Mouse (Mus musculus): ENCODE measurements around the gene Tacc2.
A peak's percentile ranks its signal among the peaks of the same experiment; 100 is the strongest.
"Not testable (repeated sequence)": the region's sequence is repeated elsewhere in the genome, so short reads cannot be mapped to it uniquely, and the experiment has no call there.

Gene Tacc2

GRCm38 (mm10) chr7:130577388-130578003 lies at the start of gene Tacc2:
TSS of gene Tacc2 (plus strand) at chr7:130577438.
- DNase-seq (ENCODE audit: low spot score in 2 of 2), result no peak

- DNase-seq (ENCODE audit: low spot score in 2 of 2), result not testable (repeated sequence)
These were observed 46.1 kb upstream of the Tacc2 start for GRCm38 (mm10) chr7:130531138-130531537.

GRCm38 (mm10) chr7:130533316-130534260 lies 43.6 kb upstream of the Tacc2 start:
- DNase-seq (ENCODE audit: low spot score in 2 of 2), result peak; percentile 75 to 82

- DNase-seq (ENCODE audit: low spot score in 2 of 2), result no peak
These were observed 42.1 kb upstream of the Tacc2 start for GRCm38 (mm10) chr7:130535174-130535573.

- DNase-seq (ENCODE audit: low spot score in 2 of 2), result no peak
These were observed 40.2 kb upstream of the Tacc2 start for GRCm38 (mm10) chr7:130537068-130537467.

- no peak for DNase-seq (ENCODE audit: low spot score in 2 of 2)
These were observed 37.1 kb upstream of the Tacc2 start for GRCm38 (mm10) chr7:130540176-130540575.

GRCm38 (mm10) chr7:130543181-130543580 lies 34.1 kb upstream of the Tacc2 start:
- DNase-seq (ENCODE audit: low spot score in 2 of 2), result no peak

GRCm38 (mm10) chr7:130545401-130545800 lies 31.8 kb upstream of the Tacc2 start:
- DNase-seq (ENCODE audit: low spot score in 2 of 2), result no peak

GRCm38 (mm10) chr7:130545893-130546292 lies 31.3 kb upstream of the Tacc2 start:
- DNase-seq (ENCODE audit: low spot score in 2 of 2), result no peak

- DNase-seq (ENCODE audit: low spot score in 2 of 2), result peak in 1 of 2 experiments; percentile 5
These were observed 30.8 kb upstream of the Tacc2 start for GRCm38 (mm10) chr7:130546421-130546790.

- peak; percentile 87 to 91 for DNase-seq (ENCODE audit: low spot score in 2 of 2)
These were observed 30.3 kb upstream of the Tacc2 start for GRCm38 (mm10) chr7:130546791-130547484.

GRCm38 (mm10) chr7:130547635-130548175 lies 29.5 kb upstream of the Tacc2 start:
- no peak for DNase-seq (ENCODE audit: low spot score in 2 of 2)

GRCm38 (mm10) chr7:130552780-130553179 lies 24.5 kb upstream of the Tacc2 start:
- DNase-seq (ENCODE audit: low spot score in 2 of 2), result no peak

- no peak for DNase-seq (ENCODE audit: low spot score in 2 of 2)
These were observed 23.9 kb upstream of the Tacc2 start for GRCm38 (mm10) chr7:130553321-130553720.

- DNase-seq (ENCODE audit: low spot score in 2 of 2), result no peak
These were observed 21.6 kb upstream of the Tacc2 start for GRCm38 (mm10) chr7:130555597-130555996.

- DNase-seq (ENCODE audit: low spot score in 2 of 2), result no peak
These were observed 18.6 kb upstream of the Tacc2 start for GRCm38 (mm10) chr7:130558592-130558991.

GRCm38 (mm10) chr7:130560933-130561332 lies 16.3 kb upstream of the Tacc2 start:
- no peak for DNase-seq (ENCODE audit: low spot score in 2 of 2)

- no peak for DNase-seq (ENCODE audit: low spot score in 2 of 2)
These were observed 14.0 kb upstream of the Tacc2 start for GRCm38 (mm10) chr7:130563276-130563675.

GRCm38 (mm10) chr7:130563880-130564279 lies 13.4 kb upstream of the Tacc2 start:
- DNase-seq (ENCODE audit: low spot score in 2 of 2), result no peak

- no peak for DNase-seq (ENCODE audit: low spot score in 2 of 2)
These were observed 12.6 kb upstream of the Tacc2 start for GRCm38 (mm10) chr7:130564596-130564995.

GRCm38 (mm10) chr7:130568783-130569436 lies 8.3 kb upstream of the Tacc2 start:
- peak in 1 of 2 experiments; percentile 16 for DNase-seq (ENCODE audit: low spot score in 2 of 2)
